Mouse (Mus musculus) liver, postnatal 0 days (tissue): Measurements from ENCODE around the gene Kcnj15.

Experiments
- CTCF ChIP-seq: sonication (generic); IDR thresholded peaks from 2 replicates; pipeline ENCODE4 v1.5.1; 2016; ENCODE audit warnings: antibody characterized with exemption, low read depth
- EP300 ChIP-seq: IDR thresholded peaks from 2 replicates; pipeline ENCODE4 v1.6.1; 2016; ENCODE audit warnings: antibody characterized with exemption, low read depth, mild to moderate bottlenecking

- TF ChIP-seq EP300 (no peak), CTCF (no peak)
Measured at GRCm38 (mm10) chr16:95223435-95223834, 33.9 kb upstream of the Kcnj15 start.
